Mouse (Mus musculus) naive thymus-derived CD4-positive, alpha-beta T cell, adult 5 months (primary cell): Measurements from ENCODE around the gene Isg20. TPM values are rescaled to one million over a fixed set of nuclear protein-coding genes. Genes with fewer than 3 reads are reported as not detected.

ENCODE experiments used
- polyA plus RNA-seq: library from polyadenylated mRNA; unstranded; fragments of 100-300 nt; shearing (Covaris generic); gene quantifications from one replicate; pipeline ENCODE4 v1.2.1, GENCODE M21; 2017

Gene Isg20
- polyA plus RNA-seq = 18.1 TPM

GRCm38 (mm10) chr7:78912974-78913474 is at the start of gene Isg20:
Gene Isg20, plus strand, starts transcription at chr7:78913424.

GRCm38 (mm10) chr7:78895653-78896333 is 17.4 kb upstream of the Isg20 start, which contains the start of gene Aen:
Gene Aen, plus strand, starts transcription at chr7:78895854.

Other genes with a start within 250 kb of the Isg20 start
- 29.8 TPM for gene Ntrk3, start 175.4 kb upstream of the Isg20 start, polyA plus RNA-seq
- 24.5 TPM for gene Mrps11, start 130.3 kb upstream of the Isg20 start, polyA plus RNA-seq
- gene Mrpl46, start 129.9 kb upstream of the Isg20 start, polyA plus RNA-seq = 48.3 TPM
- 13.6 TPM for gene Det1, start 66.2 kb upstream of the Isg20 start, polyA plus RNA-seq
- 27.4 TPM for gene Aen, start 17.6 kb upstream of the Isg20 start, polyA plus RNA-seq
- gene Acan, start 140.1 kb downstream of the Isg20 start, polyA plus RNA-seq = not detected
- gene Hapln3, start 217.6 kb downstream of the Isg20 start, polyA plus RNA-seq = 0.14 TPM
- gene Mfge8, start 235.6 kb downstream of the Isg20 start, polyA plus RNA-seq = 31.2 TPM